Mouse (Mus musculus): ENCODE measurements at regions not wholly inside any gene's neighbourhood (a gene's known extent, or its start where the extent isn't known, plus 50 kb on each side); places are given as distances from the start of the nearest gene placed in this dataset.

- 68% methylated on average over 6 of the region's 6 CpGs for WGBS
- Histone ChIP-seq H3K9me3 (no peaks in the 10 kb centered on the region), H3K36me3 (no peaks in the 10 kb centered on the region), H3K27me3 (no peaks in the 10 kb centered on the region), H3K27ac (no peak overlapping the region), H3K4me3 (no peak overlapping the region), H3K4me2 (no peak overlapping the region), H3K9ac (no peak overlapping the region), H3K4me1 (no peaks in the 10 kb centered on the region)
- ATAC-seq (ENCODE audit: insufficient number of reproducible peaks, insufficient read depth, low FRiP score, low TSS enrichment, low read depth) = no peak
These were observed 162.3 kb downstream of the Rwdd3 start for GRCm38 (mm10) chr3:121009223-121009622.

DNA sequence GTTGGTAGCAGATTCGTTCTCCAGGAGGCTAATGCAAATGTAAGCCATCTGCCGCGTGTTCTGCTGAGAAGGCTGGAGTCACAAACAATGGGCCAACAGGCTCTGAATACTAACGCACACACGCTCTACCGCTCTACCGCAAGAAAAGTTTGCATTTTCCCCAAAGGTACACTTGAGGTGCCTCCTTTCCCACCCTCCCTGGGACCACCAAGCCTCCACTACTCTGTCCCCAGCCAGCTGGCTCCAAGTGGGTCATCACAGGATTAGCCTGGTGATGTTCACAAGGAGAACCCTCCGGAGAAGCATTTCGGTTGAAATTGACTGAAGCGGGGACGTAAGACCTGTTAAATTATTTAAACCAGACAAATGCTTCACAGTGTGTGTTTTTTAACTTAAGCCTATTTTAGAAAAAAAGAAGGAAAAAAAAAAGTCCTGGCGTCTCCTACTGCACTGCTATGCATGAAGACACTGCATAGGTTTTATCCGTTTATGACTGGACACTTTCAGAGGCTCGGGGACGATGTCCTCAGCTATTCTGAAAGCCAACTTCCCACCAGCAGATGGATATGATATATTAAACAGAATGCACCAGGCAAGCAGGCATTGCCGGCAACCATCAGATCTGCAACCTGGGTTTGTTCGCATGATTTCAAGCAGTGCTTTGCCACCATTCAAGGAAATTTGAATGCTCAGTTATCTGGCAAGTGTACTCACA is 187.8 kb downstream of the Rwdd3 start:
- H3K27ac ChIP-seq = no peak overlapping the region
- H3K4me1 ChIP-seq = no peaks in the 10 kb centered on the region
- peak overlapping the region; percentile 34 for H3K4me2 ChIP-seq
- H3K9me3 ChIP-seq = no peaks in the 10 kb centered on the region
- no peak overlapping the region for H3K4me3 ChIP-seq
- no peak for ATAC-seq (ENCODE audit: insufficient number of reproducible peaks, insufficient read depth, low FRiP score, low TSS enrichment, low read depth)
- WGBS = 48% methylated on average over 17 of the region's 17 CpGs
- no peak overlapping the region for H3K9ac ChIP-seq
- H3K36me3 ChIP-seq = no peaks in the 10 kb centered on the region
- H3K27me3 ChIP-seq = no peaks in the 10 kb centered on the region

DNA sequence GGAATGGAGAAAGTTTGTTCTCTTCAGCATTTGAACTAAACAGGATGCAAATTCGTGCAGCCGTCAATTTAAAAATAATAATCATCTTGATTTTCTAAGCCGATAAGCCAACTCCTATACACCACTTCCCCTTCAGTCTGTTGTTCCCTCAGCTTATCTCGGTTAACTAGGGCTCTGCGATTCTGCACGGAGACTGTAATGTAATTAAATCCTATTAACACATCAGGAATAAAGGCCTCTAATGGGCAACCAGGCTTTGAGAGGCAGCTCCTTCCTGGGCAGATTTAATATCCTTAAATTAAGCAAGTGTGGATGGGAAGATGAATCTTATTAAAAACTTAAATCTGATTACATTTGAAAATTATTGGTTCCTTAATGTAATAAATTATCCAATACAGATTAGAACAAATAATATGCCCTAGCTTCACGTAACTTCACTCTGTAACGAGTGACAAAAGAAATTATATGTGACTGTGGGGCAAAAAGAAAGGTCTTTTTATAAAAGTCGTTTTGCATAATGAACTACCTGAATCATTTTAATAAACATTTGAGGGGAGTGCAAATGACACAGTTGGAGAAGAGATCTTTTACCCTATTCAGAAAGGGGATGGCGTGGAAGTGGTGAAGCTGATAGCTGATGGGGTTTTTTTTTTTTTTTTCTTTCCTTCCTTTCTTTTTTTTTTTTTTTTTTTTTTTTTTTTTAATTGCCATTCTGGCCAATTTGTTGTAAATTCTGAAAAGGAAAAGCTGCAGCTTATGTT is 188.5 kb downstream of the Rwdd3 start:
- no peak overlapping the region for H3K27ac ChIP-seq
- H3K9me3 ChIP-seq = no peaks in the 10 kb centered on the region
- 34% methylated on average over 10 of the region's 10 CpGs for WGBS
- no peaks in the 10 kb centered on the region for H3K36me3 ChIP-seq
- no peak for ATAC-seq (ENCODE audit: insufficient number of reproducible peaks, insufficient read depth, low FRiP score, low TSS enrichment, low read depth)
- H3K4me2 ChIP-seq = no peak overlapping the region
- H3K27me3 ChIP-seq = no peaks in the 10 kb centered on the region
- no peak overlapping the region for H3K9ac ChIP-seq
- no peak overlapping the region for H3K4me3 ChIP-seq
- H3K4me1 ChIP-seq = no peaks in the 10 kb centered on the region

DNA sequence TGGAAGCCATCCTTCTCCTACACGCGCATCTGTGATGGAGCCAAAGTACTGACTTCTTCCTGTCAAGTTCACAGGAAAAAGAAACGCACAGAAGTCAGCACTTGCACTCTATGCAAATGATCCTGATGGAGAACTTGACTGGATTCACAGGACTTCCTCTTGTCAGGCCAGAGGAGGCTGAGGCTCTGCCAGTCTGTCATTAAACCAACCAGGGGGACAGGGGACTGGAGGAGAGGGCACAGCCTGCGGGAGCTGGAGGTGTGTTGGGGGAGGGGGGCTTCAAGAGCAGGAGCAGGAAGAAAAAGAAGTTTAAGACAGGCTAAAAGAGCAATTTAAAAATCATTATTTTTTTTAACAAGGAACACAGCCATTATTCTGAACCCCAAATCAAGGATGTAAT is 189.3 kb downstream of the Rwdd3 start:
- no peak overlapping the region for H3K9ac ChIP-seq
- H3K4me3 ChIP-seq = no peak overlapping the region
- H3K4me1 ChIP-seq = no peaks in the 10 kb centered on the region
- no peak overlapping the region for H3K4me2 ChIP-seq
- H3K9me3 ChIP-seq = no peaks in the 10 kb centered on the region
- ATAC-seq (ENCODE audit: insufficient number of reproducible peaks, insufficient read depth, low FRiP score, low TSS enrichment, low read depth) = no peak
- no peaks in the 10 kb centered on the region for H3K36me3 ChIP-seq
- 46% methylated on average over 4 of the region's 4 CpGs for WGBS
- no peaks in the 10 kb centered on the region for H3K27me3 ChIP-seq
- H3K27ac ChIP-seq = no peak overlapping the region

DNA sequence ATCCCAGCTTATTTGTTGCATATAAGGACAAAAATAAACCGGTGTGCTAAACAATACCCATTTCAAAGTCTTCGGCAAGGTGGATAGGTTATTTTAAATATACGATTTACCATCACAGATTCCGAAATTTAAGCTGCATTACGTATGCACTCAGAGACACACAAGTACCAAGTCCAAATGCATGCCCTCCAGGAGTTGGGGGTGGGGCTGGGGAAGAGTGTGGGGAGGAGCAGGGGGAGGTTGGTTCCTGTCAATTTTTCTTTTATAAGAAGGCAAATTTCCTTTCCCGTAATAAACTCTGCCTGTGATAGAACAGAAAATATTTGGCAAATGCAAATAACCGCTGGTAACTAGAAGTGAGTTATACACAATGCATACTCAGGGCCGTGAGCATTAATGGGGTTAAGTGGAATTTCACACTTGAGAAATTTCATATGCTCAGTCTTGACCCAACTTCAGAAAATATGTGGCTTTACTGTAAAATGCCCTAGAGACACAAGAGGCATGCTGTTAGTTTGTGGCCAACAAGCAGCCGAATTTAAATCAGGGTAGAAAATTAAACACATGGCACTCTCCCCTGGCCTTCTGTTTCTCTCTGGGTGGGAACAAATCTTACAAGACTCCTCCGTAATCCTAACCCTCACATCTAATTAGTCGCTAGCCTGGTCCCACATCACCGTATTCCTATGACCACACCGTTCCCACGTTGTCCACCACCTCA is 200.6 kb downstream of the Rwdd3 start:
- no peak for ATAC-seq (ENCODE audit: insufficient number of reproducible peaks, insufficient read depth, low FRiP score, low TSS enrichment, low read depth)
- Histone ChIP-seq H3K4me3 (no peak overlapping the region), H3K36me3 (no peaks in the 10 kb centered on the region), H3K4me1 (peaks cover 3% of the 10 kb centered on the region; the same call in 1 of the 2 replicates), H3K9me3 (no peaks in the 10 kb centered on the region), H3K4me2 (no peak overlapping the region), H3K27ac (no peak overlapping the region), H3K27me3 (no peaks in the 10 kb centered on the region), H3K9ac (no peak overlapping the region)
- WGBS = 58% methylated on average over 14 of the region's 14 CpGs

DNA sequence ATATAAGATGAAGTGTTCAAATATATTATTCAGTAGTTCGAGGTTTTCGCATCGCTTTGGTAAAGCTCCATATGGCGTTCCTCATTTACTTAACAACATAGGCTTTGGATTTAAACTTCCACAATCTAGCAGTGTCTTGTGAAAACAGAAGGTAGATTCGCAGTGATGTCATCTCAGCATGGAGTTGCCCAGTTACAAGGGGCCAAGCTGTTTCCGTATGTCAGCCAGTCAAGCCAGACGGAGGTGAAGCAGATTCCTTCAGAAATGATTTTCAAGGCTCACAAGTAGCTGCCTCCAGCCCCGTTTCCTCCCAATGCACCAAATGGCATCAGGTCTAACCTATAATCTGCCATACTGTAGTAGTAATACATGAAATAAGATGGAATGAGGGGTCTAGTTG is 224.6 kb downstream of the Rwdd3 start:
- no peaks in the 10 kb centered on the region for H3K27me3 ChIP-seq
- no peaks in the 10 kb centered on the region for H3K9me3 ChIP-seq
- WGBS = 89% methylated on average over 8 of the region's 8 CpGs
- H3K27ac ChIP-seq = no peak overlapping the region
- ATAC-seq (ENCODE audit: insufficient number of reproducible peaks, insufficient read depth, low FRiP score, low TSS enrichment, low read depth) = no peak
- no peak overlapping the region for H3K4me3 ChIP-seq
- H3K9ac ChIP-seq = no peak overlapping the region
- H3K36me3 ChIP-seq = no peaks in the 10 kb centered on the region
- H3K4me1 ChIP-seq = no peaks in the 10 kb centered on the region
- no peak overlapping the region for H3K4me2 ChIP-seq

DNA sequence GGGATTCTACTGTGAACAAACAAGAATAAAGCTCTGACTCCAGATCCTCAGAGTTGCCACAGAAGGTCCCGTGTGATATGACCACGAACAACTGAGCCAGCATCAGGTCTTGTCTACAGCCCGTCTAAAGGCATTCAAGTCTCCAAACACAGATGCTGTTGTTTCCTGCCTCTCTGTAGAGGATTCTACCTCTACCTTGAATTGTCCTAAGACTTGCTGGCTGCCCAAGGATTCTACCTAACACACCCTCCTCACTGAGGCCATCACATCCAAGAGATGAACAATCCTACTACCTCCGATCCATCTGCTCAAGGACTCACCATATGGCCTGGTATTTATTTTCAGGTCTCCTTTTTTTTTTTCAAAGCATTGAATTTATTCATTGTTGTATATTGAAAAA is 237.1 kb downstream of the Rwdd3 start:
- H3K4me2 ChIP-seq = no peak overlapping the region
- ATAC-seq (ENCODE audit: insufficient number of reproducible peaks, insufficient read depth, low FRiP score, low TSS enrichment, low read depth) = no peak
- H3K9ac ChIP-seq = no peak overlapping the region
- H3K27me3 ChIP-seq = no peaks in the 10 kb centered on the region
- WGBS = 88% methylated on average over 4 of the region's 4 CpGs
- H3K4me1 ChIP-seq = no peaks in the 10 kb centered on the region
- H3K27ac ChIP-seq = no peak overlapping the region
- H3K9me3 ChIP-seq = no peaks in the 10 kb centered on the region
- H3K4me3 ChIP-seq = no peak overlapping the region
- H3K36me3 ChIP-seq = no peaks in the 10 kb centered on the region

DNA sequence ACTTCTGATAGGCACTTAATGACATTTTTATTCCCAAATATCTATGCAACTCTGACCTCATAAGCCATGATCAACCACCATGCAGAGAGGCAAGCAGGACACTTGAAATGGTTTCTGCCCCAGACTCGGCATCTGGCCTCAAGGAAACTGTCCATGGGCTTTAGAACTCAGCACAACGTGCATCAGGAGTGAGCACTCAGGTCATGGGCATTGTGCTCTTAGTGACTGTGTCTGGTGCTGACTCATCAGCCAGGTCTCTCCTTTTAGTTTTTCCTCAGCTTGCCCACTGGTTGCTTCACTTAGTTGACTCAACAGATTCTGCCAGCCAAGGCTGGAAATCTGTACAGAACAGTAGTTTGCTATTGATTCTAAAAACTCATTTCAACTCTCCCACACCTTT is 251.1 kb downstream of the Rwdd3 start:
- H3K27me3 ChIP-seq = no peaks in the 10 kb centered on the region
- H3K9ac ChIP-seq = no peak overlapping the region
- H3K27ac ChIP-seq = no peak overlapping the region
- 57% methylated on average over 2 of the region's 2 CpGs for whole genome bisulfite sequencing
- H3K9me3 ChIP-seq = no peaks in the 10 kb centered on the region
- H3K4me2 ChIP-seq = no peak overlapping the region
- H3K4me1 ChIP-seq = no peaks in the 10 kb centered on the region
- no peak overlapping the region for H3K4me3 ChIP-seq
- no peak for ATAC-seq (ENCODE audit: insufficient number of reproducible peaks, insufficient read depth, low FRiP score, low TSS enrichment, low read depth)
- no peaks in the 10 kb centered on the region for H3K36me3 ChIP-seq

DNA sequence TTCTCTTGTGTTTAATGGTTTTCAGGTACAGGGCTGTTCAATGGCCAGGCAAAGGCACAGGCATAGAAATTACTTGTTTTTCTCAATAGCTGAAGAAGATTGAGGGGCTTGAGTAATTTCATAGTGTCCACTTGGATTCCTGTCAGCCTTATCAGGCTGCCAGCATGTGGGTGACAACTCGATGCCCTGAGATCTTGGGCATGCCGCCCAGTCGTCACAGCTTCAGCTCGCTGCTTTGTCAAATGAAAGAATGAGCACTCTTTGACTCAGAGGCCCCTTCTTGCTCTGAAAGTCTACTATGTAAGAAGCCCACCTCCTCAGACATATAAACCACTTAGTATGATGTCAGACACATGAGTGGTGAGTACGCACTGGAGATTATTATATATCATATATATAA is 272.6 kb downstream of the Rwdd3 start:
- Histone ChIP-seq H3K4me3 (no peak overlapping the region), H3K9me3 (no peaks in the 10 kb centered on the region), H3K4me2 (no peak overlapping the region), H3K27me3 (no peaks in the 10 kb centered on the region), H3K9ac (no peak overlapping the region), H3K27ac (no peak overlapping the region), H3K36me3 (no peaks in the 10 kb centered on the region), H3K4me1 (no peaks in the 10 kb centered on the region)
- 92% methylated on average over 5 of the region's 5 CpGs for WGBS
- no peak for ATAC-seq (ENCODE audit: insufficient number of reproducible peaks, insufficient read depth, low FRiP score, low TSS enrichment, low read depth)

DNA sequence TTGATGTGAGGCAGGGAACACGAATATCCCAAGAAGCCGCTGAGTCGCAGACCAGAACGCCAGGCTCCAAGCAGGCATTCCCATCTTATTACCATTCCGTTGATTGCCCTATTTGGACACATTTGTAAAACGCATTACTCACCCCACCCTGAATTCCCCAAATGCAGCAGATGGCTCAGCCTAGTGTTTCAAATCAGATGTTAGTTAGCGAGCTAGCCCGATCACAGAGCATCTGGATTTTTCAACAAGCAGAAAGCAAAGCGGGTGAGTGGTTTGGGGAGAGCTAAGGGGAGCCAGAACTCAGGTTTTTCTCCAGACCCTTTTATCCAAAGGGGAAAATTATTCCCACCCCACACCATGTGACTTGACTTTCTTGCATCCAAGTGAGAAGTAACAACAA is 273.2 kb downstream of the Rwdd3 start:
- Histone ChIP-seq H3K36me3 (no peaks in the 10 kb centered on the region), H3K9ac (no peak overlapping the region), H3K27ac (no peak overlapping the region), H3K9me3 (no peaks in the 10 kb centered on the region), H3K4me1 (no peaks in the 10 kb centered on the region), H3K4me3 (no peak overlapping the region), H3K27me3 (no peaks in the 10 kb centered on the region), H3K4me2 (peak overlapping the region; percentile 5; the same call in 1 of the 2 replicates)
- ATAC-seq (ENCODE audit: insufficient number of reproducible peaks, insufficient read depth, low FRiP score, low TSS enrichment, low read depth) = no peak; the same call in 1 of the 2 replicates
- WGBS = 59% methylated on average over 9 of the region's 9 CpGs

- no peaks in the 10 kb centered on the region for H3K36me3 ChIP-seq
- no peak overlapping the region for H3K4me3 ChIP-seq
- no peaks in the 10 kb centered on the region for H3K4me1 ChIP-seq
- no peak overlapping the region for H3K9ac ChIP-seq
- no peak for ATAC-seq (ENCODE audit: insufficient number of reproducible peaks, insufficient read depth, low FRiP score, low TSS enrichment, low read depth)
- peak overlapping the region; percentile 5; the same call in 1 of the 2 replicates for H3K4me2 ChIP-seq
- no peaks in the 10 kb centered on the region for H3K9me3 ChIP-seq
- WGBS = 76% methylated on average over 9 of the region's 9 CpGs
- 0 out of 2 replicates have a peak overlapping the region, but pooled peaks have one; percentile 12 for H3K27ac ChIP-seq
- no peaks in the 10 kb centered on the region for H3K27me3 ChIP-seq
These were observed 273.7 kb downstream of the Rwdd3 start for GRCm38 (mm10) chr3:120897758-120898157.
